Mouse (Mus musculus) G1E (cell line): ENCODE measurements at regions not wholly inside any gene's neighbourhood (a gene's known extent, or its start where the extent isn't known, plus 50 kb on each side); places are given as distances from the start of the nearest gene placed in this dataset.

Experiments used
- ATAC-seq: 2 replicates; pipeline ENCODE4 v1.8.0; 2016; ENCODE audit warnings: mild to moderate bottlenecking; ENCODE audit not compliant: insufficient number of reproducible peaks, poor library complexity, low FRiP score, severe bottlenecking; ENCODE audit errors: extremely low read depth
- DNase-seq: peaks from one replicate; pipeline ENCODE4 v3.0.0; 2012; ENCODE audit warnings: low spot score
- H3K27me3 ChIP-seq: 2 replicates; pipeline ENCODE4 v1.6.1; 2012; ENCODE audit warnings: mild to moderate bottlenecking, low read length, inconsistent platforms; ENCODE audit not compliant: insufficient read depth
- H3K36me3 ChIP-seq: replicated peaks from 2 replicates; pipeline ENCODE3; 2012; ENCODE audit warnings: mild to moderate bottlenecking, inconsistent platforms
- H3K4me1 ChIP-seq: 2 replicates; pipeline ENCODE4 v1.6.1; 2012; ENCODE audit warnings: low read depth, low read length, inconsistent platforms, mixed read lengths; ENCODE audit not compliant: insufficient read depth
- H3K4me3 ChIP-seq: 2 replicates; pipeline ENCODE4 v1.5.1; 2012; ENCODE audit warnings: low read depth, mild to moderate bottlenecking, inconsistent platforms, low read length, moderate library complexity, mixed read lengths
- H3K9me3 ChIP-seq: replicated peaks from 2 replicates; pipeline ENCODE4 v1.6.1; 2012; ENCODE audit warnings: inconsistent platforms
- CTCF ChIP-seq: IDR thresholded peaks from 2 replicates; pipeline ENCODE4 v1.5.1; 2012; ENCODE audit warnings: low read depth, low read length, inconsistent platforms, mixed read lengths
- GATA1 ChIP-seq: IDR thresholded peaks from 2 replicates; pipeline ENCODE4 v1.6.1; 2012; ENCODE audit warnings: borderline replicate concordance, low read length, inconsistent platforms, mixed read lengths
- GATA2 ChIP-seq: IDR thresholded peaks from 2 replicates; pipeline ENCODE4 v1.6.1; 2012; ENCODE audit warnings: low read depth, low read length, inconsistent platforms, borderline replicate concordance
- POLR2AphosphoS5 ChIP-seq: IDR thresholded peaks from 2 replicates; pipeline ENCODE4 v1.6.1; 2012; ENCODE audit warnings: low read depth, low read length, inconsistent platforms; ENCODE audit not compliant: insufficient replicate concordance
- TAL1 ChIP-seq: conservative IDR thresholded peaks from 2 replicates; pipeline ENCODE4 v1.6.1; 2012; ENCODE audit warnings: low read depth, low read length, inconsistent platforms, mixed read lengths

GRCm38 (mm10) chr10:17362643-17363042 is 360.4 kb upstream of the Cited2 start:
- no peak for TF ChIP-seq POLR2AphosphoS5
- no peak for TF ChIP-seq GATA2
- no peak for TF ChIP-seq CTCF
- Histone ChIP-seq H3K9me3 (no peaks in the 10 kb centered on the region), H3K4me1 (no peaks in the 10 kb centered on the region), H3K27me3 (peaks cover 3% of the 10 kb centered on the region; the same call in 1 of the 2 replicates), H3K4me3 (no peak overlapping the region), H3K36me3 (no peaks in the 10 kb centered on the region)
- no peak for ATAC-seq
- no peak for DNase-seq

- no peak for DNase-seq
- Histone ChIP-seq H3K9me3 (no peaks in the 10 kb centered on the region), H3K4me1 (no peaks in the 10 kb centered on the region), H3K4me3 (no peak overlapping the region), H3K36me3 (no peaks in the 10 kb centered on the region), H3K27me3 (peaks cover 10% of the 10 kb centered on the region)
- no peak for ATAC-seq
- TF ChIP-seq GATA1 (no peak), GATA2 (no peak), CTCF (no peak), TAL1 (no peak), POLR2AphosphoS5 (no peak)
Measured at GRCm38 (mm10) chr10:17366042-17366740, 356.8 kb upstream of the Cited2 start.

- TF ChIP-seq CTCF (no peak), GATA2 (no peak), POLR2AphosphoS5 (no peak), TAL1 (no peak), GATA1 (no peak)
- H3K4me1 ChIP-seq: no peaks in the 10 kb centered on the region
- no peak overlapping the region for H3K4me3 ChIP-seq
- no peaks in the 10 kb centered on the region for H3K36me3 ChIP-seq
- ATAC-seq (no peak), DNase-seq (no peak)
- H3K9me3 ChIP-seq: no peaks in the 10 kb centered on the region
- peaks cover 14% of the 10 kb centered on the region for H3K27me3 ChIP-seq
Measured at GRCm38 (mm10) chr10:17367026-17367425, 356.0 kb upstream of the Cited2 start.

- TF ChIP-seq POLR2AphosphoS5 (no peak), TAL1 (no peak), GATA1 (no peak), GATA2 (no peak)
- H3K9me3 ChIP-seq: no peaks in the 10 kb centered on the region
- no peak overlapping the region for H3K4me3 ChIP-seq
- H3K4me1 ChIP-seq: no peaks in the 10 kb centered on the region
- DNase-seq (no peak), ATAC-seq (no peak)
- H3K36me3 ChIP-seq: no peaks in the 10 kb centered on the region
- peaks cover 15% of the 10 kb centered on the region for H3K27me3 ChIP-seq
Measured at GRCm38 (mm10) chr10:17367430-17367829, 355.6 kb upstream of the Cited2 start.

- Histone ChIP-seq H3K27me3 (peaks cover 18% of the 10 kb centered on the region), H3K9me3 (no peaks in the 10 kb centered on the region), H3K36me3 (no peaks in the 10 kb centered on the region), H3K4me1 (no peaks in the 10 kb centered on the region), H3K4me3 (no peak overlapping the region)
- ATAC-seq: no peak
- TF ChIP-seq POLR2AphosphoS5 (no peak), TAL1 (no peak), GATA2 (no peak), CTCF (no peak), GATA1 (no peak)
- no peak for DNase-seq
Measured at GRCm38 (mm10) chr10:17368636-17369035, 354.4 kb upstream of the Cited2 start.

- no peak for ATAC-seq
- TF ChIP-seq POLR2AphosphoS5 (no peak), GATA1 (no peak), GATA2 (no peak), TAL1 (no peak), CTCF (no peak)
- H3K4me1 ChIP-seq: no peaks in the 10 kb centered on the region
- H3K9me3 ChIP-seq: no peaks in the 10 kb centered on the region
- H3K36me3 ChIP-seq: no peaks in the 10 kb centered on the region
- peaks cover 15% of the 10 kb centered on the region for H3K27me3 ChIP-seq
- no peak overlapping the region for H3K4me3 ChIP-seq
- DNase-seq: no peak
Measured at GRCm38 (mm10) chr10:17372905-17373304, 350.1 kb upstream of the Cited2 start.

- Histone ChIP-seq H3K36me3 (no peaks in the 10 kb centered on the region), H3K9me3 (no peaks in the 10 kb centered on the region), H3K4me3 (no peak overlapping the region), H3K4me1 (no peaks in the 10 kb centered on the region), H3K27me3 (peaks cover 15% of the 10 kb centered on the region)
- no peak for DNase-seq
- TF ChIP-seq CTCF: no peak
- no peak for TF ChIP-seq POLR2AphosphoS5
- no peak for TF ChIP-seq GATA1
- TF ChIP-seq TAL1: no peak
- no peak for TF ChIP-seq GATA2
- ATAC-seq: no peak
Measured at GRCm38 (mm10) chr10:17374047-17374446, 349.0 kb upstream of the Cited2 start.
